Mouse (Mus musculus): Measurements from ENCODE around the gene Nrxn2.

The Nrxn2 gene

DNA sequence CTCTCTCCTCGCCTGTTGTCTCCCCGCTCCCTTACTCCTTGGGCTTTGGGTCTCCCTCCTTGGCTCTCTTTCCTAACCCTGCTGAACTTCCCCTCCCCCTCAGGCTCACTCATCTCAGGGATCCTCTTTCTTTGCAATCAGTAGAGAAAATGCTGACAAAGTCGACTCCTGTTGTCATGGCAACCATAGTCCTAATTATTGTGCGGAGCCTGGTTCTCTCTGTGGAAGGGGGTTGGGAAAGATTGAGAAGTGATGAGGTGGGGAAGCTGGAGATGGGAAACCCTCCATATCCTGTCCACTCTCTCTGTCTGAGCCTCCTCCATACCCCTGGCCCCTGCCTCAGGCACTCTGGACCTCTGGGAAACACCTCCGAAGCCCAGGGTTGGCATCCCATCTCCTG, 100.1 kb downstream of the Nrxn2 start:
- no peak for DNase-seq (ENCODE audit: low spot score in 2 of 2)

DNA sequence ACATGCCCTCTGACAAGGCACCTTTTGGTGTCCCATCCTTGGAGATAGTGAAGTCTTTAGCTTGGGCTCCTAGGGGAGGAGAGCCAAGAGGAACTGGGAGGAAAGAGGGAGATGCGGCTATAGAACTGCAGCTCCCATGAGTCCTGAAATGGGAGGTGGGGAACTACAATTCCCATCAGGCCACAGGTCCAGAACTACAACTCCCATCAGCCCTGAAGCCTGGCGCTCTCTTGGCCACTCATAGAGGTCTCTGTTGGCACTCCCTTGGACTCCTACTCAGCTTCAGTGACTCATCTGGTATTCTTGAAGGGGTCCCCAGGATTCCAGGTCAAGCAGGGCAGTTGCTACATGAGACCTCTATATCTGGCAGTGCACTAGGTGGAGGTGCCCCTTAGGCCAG, 101.0 kb downstream of the Nrxn2 start:
- DNase-seq (ENCODE audit: low spot score in 2 of 2): no peak

DNA sequence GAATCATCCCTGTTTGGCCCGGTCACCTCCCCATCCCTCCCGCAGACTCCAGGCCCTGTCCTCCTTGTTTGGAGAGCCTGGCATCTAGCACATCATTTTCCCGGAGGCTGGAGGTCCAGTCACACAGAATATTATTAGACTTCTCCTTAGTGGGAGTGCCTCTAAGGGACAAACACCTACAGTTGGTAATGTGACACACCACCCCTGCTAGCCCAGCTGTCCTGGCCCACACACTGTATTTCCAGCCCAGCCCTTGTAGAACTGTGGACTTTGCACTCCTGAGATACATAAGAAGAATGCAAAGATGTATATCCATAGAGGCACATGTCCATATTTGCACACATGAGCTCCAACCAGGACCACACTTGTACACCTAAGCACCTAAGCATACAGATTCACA, 103.1 kb downstream of the Nrxn2 start:
- DNase-seq (ENCODE audit: low spot score in 2 of 2): no peak

DNA sequence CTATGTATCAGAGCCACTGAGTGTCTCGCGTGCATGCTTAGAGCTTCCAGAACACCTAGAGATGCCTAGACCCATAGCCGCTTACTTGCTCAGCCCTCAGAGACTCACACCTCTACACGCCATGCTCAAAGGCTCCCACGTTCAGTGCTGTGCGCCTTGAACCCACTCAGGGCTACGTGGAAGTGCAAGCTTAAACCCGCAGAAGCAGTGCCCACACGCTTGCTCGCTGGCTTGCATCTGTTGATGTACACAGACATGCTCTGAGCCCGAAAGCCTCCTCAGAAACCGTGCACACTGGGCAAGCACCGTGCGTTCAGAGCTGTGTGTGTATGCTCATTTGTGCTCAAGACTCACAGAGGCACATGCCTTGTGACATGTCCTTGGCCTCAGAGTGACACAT, 103.8 kb downstream of the Nrxn2 start:
- no peak for DNase-seq (ENCODE audit: low spot score in 2 of 2)

DNA sequence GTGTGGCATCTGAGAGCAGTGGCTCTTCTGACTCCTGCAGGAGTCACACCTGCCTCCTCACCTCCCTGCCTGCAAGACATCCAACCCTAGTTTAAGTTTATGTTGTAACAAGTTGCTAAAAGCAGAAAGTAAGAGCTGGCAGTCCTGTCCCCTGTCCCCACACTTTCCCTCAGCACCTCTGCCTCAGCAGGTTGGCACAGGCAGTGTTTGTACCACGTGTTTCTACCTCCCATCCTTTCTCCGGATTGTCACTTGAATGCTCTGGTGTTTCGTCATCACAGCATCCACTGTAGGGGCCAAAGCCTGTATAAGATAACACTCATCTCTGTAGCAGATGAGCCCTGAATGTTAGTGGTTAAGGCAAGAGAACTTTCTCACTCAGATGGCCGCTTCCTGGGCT, 106.5 kb downstream of the Nrxn2 start:
- DNase-seq (ENCODE audit: low spot score in 2 of 2): no peak

DNA sequence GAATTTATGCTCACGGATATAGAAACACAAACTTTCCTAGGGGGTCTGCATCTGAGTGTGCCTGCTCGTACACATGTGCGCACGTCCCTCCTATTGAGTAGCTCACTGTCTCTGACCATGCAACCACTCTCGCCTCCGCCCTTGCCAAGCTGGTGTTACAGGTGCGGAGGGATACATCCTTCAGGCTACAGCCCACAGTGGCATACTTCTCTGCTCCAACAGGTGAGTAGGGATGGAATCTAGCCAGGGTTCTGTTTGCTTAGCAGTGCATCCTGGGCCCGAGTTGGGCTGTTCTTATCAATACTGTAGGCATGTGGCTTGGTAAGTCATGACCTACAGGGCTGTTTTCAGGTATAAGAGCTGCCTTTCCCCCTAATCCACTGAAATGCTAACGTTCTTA, 107.5 kb downstream of the Nrxn2 start:
- DNase-seq (ENCODE audit: low spot score in 2 of 2): no peak

DNA sequence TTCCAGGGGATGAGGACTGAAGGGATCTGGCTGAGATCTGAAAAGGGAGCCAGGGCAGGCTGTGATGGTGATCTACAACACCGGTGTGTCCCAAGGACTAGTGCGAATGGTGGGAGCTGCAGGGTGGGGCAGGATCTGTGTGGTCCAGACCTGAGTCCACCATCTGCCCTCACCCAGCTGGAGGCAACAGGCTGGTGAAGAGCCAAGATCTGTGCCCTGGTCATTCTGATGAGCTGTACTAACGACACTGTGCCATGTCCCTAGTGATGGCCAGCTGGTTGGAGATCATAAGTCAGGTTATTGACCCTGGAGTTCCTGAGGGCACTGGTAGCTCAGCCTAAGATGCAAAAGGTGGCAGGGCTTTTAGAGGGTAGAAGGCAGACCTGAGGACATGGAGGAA, 108.9 kb downstream of the Nrxn2 start:
- DNase-seq (ENCODE audit: low spot score in 2 of 2): no peak

DNA sequence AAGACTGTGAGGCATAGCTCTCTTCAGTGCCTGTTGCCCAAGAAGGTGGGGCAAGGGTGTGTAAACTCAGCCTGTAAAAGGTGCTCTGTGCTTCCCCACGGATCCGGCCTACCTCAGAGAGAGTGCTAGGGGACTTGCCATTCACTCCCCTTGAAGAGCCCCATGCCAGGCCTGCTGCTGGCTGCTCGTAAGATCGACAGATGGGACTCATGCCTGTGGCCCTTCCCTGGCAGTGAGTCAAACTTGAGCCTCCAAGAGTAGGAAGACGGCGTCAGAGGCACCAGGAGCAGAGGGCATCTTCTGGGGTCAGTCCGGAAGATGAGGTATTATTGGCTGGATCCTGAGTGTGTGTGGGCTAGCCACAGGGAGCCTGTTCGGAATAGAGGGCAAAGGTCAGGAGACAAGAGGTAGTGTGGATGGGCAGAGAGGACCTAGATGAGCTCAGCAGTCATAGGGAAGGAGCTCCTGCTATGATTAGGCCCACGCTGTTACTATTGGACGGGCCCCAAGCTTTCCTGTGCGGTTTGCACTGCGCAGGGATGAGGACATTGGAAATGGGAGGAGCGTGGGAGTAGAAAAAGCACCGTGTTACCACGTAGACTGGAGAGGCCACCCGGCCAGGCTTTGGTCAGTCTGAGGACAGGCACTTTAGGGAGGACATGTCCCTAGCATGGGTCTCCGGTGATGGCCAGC, 109.5 kb downstream of the Nrxn2 start:
- no peak for DNase-seq (ENCODE audit: low spot score in 2 of 2)

DNA sequence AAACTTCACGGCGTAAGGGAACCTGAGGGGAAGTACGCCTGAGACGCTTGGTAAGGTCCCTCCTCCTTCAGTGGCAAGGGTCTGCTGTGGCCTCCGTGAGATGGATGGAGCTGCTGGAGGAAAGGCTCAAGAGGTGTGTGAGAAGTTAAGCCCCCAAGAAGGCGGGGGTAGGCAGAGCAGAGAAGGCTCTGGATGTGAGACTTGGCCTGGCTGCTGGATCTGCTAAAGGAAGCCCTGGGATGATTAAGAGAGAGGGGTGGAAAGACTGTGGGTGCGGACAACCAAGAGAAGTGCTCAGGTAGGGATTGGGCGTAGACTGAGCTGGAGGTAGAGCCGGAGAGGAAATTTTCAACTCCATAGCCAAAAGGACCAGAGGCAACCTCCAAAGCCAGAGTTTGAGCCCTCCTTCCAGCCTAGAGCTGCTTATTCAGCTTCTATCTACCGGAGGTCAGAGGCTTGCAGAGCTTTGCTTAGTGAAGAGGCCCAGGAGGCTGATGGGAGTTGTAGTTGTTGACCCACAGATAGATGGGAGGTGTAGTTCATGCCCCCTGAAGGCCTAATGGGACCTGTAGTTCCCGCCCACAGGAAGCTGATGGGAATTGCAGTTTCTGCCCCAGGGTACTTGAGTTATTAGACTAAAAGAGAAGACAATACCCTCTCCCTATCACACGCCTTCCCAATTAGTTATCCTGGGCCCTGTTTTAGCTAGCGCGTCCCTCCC, 110.9 kb downstream of the Nrxn2 start:
- no peak for DNase-seq (ENCODE audit: low spot score in 2 of 2)

DNA sequence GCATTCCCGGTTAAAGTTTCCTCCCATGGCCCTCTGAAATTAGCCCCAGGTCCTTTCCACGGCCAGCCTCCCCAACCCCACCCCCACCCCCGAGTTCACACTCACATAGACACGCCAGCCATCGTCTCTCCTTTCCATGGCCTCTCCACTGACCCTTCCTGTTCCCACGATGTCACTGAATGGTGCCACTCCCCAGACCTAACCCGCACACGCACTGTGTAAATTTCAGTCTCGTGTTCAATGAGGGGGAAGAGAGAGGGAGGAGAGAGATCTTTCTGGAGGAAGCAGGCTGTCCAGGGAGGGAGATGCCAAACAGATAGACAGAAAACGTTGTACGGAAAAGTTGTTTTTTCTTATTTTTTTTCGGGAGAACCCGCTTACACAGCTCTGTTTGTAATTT, 111.8 kb downstream of the Nrxn2 start:
- DNase-seq (ENCODE audit: low spot score in 2 of 2): no peak

DNA sequence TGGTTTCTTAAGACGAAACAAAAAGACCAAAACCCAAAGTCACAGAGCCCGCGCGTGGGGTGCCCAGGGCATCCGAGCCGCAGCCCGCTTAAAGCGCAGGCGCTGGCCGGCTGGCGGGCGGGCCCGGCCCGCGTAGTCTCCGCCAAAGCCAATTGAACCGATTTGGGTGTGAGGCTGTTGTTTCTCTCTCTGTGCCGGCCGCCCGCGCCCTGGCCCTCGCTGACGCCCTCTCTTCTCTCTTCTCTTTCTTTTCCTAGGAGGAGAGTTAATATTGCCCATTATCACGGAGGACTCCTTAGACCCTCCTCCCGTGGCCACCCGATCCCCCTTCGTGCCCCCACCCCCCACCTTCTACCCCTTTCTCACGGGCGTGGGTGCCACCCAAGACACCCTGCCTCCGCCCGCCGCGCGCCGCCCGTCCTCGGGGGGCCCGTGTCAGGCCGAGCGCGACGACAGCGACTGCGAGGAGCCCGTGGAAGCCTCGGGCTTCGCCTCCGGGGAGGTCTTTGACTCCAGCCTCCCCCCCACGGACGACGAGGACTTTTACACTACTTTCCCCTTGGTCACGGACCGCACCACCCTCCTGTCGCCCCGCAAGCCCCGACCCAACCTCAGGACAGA, 112.6 kb downstream of the Nrxn2 start:
- DNase-seq (ENCODE audit: low spot score in 2 of 2): no peak

DNA sequence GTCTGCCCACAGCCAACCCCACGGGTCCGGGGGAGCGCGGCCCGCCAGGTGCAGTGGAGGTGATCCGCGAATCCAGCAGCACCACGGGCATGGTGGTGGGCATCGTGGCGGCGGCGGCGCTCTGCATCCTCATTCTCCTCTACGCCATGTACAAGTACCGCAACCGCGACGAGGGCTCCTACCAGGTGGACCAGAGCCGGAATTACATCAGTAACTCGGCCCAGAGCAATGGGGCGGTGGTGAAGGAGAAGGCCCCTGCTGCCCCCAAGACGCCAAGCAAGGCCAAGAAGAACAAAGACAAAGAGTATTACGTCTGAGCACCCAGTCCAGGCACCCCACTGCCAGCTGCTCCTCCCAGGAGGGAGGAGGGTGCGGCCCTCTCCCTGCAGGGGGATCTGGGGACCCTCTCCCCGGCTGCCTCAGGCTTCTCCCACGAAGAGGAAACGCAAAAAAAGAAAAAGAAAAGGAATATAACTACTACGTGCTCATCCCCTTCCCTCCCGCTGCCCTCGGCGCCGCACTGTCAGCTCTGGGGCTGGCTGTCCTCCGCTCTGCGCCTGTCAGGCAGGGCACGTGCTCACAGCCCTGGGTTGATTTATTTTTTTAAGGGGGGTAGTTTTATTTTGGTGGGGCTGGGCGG, 113.4 kb downstream of the Nrxn2 start:
- DNase-seq (ENCODE audit: low spot score in 2 of 2): no peak

DNA sequence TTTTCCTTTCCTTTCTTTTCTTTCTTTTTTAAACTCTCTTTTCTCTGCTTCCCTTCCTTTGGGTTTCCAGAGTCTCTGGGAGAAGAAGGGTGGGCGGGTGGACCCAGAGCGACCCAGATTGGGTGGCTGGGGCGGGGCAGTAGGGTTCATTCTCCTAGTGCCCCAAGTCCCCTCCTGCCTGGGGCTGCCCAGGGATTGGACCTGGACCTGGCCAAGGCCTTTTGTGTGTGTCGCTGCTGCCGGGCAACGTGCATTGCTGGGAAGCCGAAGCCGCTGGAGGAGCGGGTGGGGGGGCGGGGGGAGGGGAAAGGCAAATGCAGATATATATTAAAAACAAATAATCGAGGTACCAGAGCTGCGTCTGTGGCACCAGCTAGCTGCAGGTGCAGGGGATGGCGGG, 114.1 kb downstream of the Nrxn2 start:
- DNase-seq (ENCODE audit: low spot score in 2 of 2): no peak

DNA sequence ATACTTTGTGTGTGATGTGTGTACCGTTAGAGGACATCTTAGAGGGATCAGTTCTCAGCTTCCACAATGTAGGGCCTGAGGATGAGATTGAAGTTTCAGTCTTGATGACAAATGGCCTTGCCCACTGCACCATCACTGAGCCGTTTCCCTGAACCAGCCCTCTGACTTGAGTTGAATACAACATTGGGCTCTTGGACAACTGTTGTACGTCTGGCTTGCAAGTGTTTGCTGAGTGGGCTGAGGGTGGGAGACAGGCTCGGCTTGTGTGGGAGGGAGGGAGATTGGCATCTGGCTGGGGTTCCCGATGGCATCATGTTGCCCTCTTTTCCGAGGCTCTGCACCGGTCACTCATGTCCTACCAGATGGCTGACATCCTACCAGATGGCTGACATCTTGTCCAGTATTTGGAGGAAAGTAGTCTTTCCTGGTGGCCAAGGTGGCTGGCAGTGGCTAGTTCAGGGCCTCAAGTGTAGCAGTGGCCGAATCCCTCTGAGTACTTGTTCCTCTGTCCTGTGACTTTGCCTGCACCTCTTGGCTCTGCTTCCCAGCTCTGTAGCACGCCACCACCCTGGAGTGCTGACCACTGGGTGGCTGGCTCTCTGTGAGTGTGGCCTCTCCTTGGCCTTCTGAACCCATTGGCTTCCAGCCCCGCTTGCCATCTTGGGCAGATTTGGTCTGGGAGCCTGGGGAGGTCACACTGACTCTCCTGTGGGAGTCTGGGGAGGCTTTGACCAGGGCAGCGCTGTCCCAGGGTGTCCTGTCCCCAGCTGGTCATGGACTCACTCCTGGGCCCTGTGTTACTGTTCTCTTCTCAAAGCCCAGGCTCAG, 115.0 kb downstream of the Nrxn2 start:
- no peak for DNase-seq (ENCODE audit: low spot score in 2 of 2)

DNA sequence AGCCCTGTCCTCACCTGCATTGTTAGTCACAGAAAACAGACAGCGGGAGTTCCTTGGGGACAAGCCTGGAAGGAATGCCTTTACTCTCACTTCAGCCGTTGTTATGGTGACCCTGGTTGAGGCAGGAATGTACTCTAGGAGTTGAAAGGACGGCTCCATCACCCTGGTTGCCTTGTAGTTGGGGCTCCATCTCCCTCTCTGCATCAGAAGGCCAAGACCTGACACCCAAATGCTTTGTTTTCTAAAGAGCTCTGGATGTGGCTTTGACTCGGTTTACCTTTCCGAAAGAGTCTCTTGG, 115.5 kb downstream of the Nrxn2 start:
- DNase-seq (ENCODE audit: low spot score in 2 of 2): no peak

DNA sequence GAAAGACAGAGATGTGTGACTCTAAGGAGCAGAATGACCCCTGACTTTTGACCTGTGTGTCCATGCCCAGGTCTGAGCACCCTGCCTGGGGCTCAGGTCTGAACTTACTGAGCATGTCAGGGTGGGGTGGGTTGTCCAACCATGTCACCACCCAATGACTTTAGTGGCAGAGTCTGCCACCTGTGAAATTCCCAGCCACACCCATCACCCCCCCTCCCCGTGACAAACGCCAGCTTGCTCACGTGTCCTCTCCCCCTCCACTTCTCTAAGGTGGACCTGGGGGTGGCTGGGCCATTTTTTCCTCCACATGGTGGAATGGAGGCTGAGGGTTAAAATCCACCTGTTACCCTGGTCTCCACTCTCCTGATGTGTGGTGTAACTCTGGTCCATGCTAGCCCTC, 117.7 kb downstream of the Nrxn2 start:
- DNase-seq (ENCODE audit: low spot score in 2 of 2): no peak

DNA sequence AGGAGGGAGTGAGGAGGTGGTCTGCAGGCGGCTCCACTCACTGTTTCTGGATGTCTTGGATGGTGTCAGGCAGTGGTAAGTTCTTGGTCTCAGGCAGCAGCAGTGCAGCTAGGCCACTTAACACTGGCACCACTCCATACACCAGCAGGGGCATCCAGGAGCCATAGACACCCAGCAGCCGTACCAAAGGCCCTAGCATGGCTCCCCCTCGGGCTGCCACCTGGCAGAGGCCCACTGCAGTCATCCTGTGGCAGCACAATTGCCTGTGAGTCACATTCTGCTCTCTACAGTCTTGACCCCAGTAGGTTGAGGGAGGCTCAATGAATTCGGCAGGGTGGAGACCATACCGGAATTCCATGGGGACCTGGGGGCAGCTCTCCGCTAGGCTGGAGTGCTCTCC, 118.2 kb downstream of the Nrxn2 start:
- DNase-seq (ENCODE audit: low spot score in 2 of 2): no peak

DNA sequence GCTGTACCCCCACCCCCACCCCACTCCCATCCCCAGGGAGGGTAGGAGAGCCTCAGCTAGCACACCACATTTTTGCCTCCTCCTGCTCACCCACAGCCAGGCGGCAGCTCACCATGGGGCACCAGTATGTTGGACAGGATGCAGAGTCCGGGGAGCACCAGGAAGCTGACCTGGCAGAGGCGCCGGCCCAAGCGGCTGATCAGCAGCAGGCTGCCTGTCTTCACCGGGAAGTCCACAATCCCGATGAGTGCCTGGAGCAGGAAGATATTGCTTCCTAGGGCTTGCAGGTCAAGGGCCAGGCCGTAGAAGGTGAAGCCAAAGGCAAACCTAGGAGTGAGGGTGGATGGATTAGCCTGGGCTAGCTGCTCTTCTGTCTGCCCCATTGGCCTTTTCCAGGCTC, 119.0 kb downstream of the Nrxn2 start:
- DNase-seq (ENCODE audit: low spot score in 2 of 2): no peak

DNA sequence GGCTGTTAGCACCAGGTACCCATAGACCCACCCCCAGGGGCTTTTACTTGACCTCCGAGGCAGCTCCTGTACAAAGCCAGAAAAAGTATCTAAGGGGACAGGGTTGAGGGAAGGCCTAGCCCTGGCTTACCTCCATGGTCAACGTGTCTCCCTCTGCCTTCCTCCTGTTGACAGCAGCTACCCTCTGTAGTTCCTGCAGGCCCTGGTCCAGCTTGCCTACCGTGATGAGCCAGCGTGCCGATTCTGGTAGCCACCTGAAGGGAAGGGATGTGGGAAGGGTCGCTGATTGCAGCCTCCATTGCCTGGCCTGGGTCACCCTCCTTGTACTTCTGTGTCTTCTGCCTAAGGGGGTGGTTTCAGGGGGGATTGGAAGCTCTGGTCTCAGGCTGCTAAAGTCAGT, 120.0 kb downstream of the Nrxn2 start:
- no peak for DNase-seq (ENCODE audit: low spot score in 2 of 2)

DNA sequence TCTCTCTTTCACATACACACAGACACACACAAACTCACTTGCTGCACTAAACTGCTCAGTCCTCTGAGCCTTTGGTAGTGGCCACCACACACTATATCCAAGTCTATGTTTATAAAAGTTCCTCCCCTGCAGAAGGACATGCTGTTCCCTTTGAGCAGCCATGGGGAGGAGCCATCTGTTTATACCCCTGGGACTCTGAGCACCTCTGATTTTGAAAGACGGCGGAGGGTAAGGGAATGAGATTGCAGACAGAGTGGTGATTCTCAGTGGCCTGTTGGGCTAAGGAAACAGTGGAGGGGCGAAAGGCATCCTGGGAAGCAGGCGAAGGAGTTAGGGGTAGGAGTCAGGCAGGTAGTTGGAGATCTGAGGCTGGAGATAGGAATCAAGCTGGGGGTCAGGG, 121.1 kb downstream of the Nrxn2 start:
- DNase-seq (ENCODE audit: low spot score in 2 of 2): no peak

DNA sequence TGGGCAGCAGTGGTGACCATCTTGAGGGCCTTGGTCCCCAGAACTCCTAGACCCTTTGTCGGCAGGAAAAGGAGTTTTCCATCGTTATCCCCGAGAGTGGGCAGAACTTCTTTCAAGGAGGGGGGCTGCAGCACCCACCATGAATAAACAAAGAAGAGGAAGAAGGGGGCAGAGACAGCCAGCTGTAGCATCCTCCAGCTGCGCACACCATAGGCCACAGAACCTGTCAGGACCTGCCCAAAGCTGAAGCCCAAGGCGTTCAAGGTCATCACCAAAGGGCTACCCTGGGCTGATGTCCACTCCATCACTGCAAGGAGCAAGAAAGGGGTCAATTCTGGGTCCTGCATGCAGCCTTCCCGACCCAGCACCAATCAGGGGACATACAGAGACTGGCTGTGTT, 121.7 kb downstream of the Nrxn2 start:
- no peak for DNase-seq (ENCODE audit: low spot score in 2 of 2)

DNA sequence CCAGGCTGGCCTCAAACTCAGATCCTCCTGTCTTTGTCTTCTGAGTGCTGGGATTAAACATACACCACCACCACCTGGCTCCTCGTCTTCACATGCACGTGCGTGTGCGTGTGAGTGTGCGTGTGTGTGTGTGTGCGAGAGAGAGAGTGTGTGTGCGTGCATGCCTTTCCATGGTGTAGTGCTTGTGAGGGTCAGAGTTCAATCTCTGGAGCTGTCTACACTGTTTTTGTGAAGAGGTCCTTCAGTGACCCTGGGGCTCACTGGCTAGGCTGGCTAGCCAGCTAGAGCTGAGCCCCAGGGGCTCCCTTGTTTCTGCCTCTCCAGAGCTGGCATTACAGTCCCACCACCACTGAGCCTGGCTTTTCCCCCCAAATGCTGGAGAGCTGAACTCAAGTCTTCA, 123.0 kb downstream of the Nrxn2 start:
- no peak for DNase-seq (ENCODE audit: low spot score in 2 of 2)

Measured in frontal cortex, postnatal 14 days (tissue).